Mouse (Mus musculus): ENCODE measurements around the gene Tmem151b.

Tmem151b gene

GRCm38 (mm10) chr17:45549617-45550181 lies at the start of gene Tmem151b:
Gene Tmem151b (minus strand): TSS chr17:45549677.
- DNase-seq (ENCODE audit: low spot score) = peak; percentile 65

DNA sequence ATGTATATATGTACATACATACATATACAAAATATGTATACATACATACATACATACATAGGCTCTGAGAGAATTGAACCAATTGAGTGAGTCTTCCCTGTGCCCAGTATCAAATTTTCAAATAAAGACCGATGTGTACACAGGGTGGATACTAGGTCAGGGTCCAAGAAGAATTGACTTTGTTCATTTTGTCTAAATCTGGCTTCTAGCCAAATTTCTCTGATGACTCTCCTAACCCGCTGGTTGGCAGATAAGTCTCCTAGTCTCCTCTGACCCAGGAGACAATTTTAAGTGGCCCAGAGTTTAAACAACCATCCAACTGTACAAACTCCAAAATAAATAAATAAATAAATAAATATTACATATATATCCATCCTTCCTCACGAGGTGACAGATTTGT lies 49.4 kb upstream of the Tmem151b start:
- DNase-seq (ENCODE audit: low spot score) = no peak

DNA sequence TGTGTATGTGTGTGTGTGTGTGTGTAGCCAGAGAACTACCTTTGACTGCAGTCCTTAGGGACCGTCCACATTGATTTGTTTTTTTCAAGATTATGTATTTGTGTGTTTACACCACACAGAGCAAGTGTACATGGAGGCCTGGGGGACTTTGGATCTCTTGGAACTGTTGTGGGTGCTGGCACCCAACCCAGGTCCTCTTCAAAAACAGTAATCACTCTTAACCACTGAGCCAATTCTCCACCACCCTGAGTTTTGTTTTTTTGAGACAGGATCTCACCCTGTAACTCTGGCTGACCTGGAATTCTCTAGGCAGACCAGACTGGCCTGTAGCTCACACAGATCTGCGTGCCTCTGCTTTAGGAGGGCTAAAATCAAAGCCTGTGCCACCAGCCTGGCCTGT lies 48.9 kb upstream of the Tmem151b start:
- DNase-seq (ENCODE audit: low spot score) = no peak

- peak; percentile 60 for DNase-seq (ENCODE audit: low spot score)
Measured at GRCm38 (mm10) chr17:45597787-45598186, 48.3 kb upstream of the Tmem151b start.

DNA sequence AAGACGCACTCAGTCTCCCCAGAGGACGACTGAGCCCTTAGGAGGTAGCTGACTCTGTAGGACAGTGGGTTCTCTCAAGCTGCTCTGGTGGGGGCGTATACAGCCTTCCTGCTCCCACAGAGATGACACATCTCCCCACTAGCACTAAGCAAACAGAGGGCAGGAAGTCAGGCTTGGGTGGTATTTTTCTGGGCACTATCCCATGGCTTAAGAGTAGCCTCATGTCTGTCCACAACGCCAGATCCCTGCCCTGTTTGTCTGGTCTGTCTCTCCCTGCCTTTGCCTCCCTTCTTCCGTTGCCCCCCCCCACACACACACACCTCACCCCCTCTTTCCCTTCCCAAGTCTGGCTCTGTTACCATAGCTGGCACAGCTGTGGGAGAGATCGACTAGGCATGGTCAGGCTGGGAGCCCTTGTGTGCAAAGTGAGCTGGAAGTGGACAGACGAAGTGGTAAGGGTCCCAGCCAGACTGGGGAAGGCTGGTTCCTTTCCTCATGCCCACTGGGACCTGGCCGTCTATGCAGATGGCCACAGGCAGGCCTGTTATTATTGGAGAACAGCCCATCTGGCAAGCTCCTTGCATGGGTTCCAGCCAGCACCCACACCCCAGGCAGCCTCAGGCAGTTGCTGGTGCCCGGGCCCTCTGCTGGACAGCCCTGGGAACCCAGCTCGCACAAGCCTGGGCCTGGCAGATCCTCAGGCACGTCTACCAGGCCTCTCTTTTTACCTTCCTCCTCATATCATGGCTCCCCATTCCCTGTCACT lies 47.3 kb upstream of the Tmem151b start:
- DNase-seq (ENCODE audit: low spot score) = peak; percentile 96

- peak; percentile 60 for DNase-seq (ENCODE audit: low spot score)
Measured at GRCm38 (mm10) chr17:45595736-45596390, 46.4 kb upstream of the Tmem151b start.

DNA sequence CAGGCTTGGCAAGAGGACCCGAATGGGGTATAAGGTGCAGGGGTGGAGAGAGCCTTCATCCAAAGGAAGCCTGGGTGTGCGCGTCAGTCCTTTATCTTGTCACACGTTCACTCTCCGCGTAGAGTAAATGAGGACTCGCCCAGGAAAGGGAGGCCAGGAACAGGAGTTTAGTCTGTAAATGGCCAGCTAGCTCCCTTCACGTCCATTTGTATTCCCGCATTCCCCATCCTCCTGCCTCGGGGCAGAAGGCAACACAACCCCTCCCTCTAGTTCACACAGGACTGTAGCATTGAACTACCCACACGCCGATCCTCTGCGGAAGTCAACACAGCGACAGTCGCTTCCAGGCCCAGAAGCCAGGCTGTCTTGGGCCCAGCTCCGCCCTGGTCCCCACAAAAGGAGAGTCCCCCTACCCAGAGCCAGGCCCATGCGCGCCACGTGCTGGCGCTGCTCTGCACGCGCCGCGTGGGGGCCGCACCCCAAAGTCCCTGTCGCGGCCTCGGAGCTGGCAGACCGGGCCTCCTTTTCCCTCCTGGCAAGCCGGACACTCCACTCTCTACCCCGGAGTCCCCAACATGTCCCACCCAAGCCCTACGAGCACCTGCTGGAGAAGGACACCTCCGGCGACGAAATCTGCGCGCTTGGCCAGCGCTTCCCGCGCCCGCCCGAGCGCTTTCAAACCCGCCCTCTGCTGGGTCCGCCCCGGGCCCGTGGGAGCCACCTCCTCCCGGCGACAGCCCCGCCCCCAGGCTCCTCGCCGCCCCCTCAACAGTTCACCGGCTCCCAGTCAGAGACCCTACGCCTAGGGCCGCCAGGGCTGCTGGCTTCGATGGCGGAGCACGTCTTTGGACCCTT lies 45.6 kb upstream of the Tmem151b start:
- peak; percentile 75 for DNase-seq (ENCODE audit: low spot score)

DNA sequence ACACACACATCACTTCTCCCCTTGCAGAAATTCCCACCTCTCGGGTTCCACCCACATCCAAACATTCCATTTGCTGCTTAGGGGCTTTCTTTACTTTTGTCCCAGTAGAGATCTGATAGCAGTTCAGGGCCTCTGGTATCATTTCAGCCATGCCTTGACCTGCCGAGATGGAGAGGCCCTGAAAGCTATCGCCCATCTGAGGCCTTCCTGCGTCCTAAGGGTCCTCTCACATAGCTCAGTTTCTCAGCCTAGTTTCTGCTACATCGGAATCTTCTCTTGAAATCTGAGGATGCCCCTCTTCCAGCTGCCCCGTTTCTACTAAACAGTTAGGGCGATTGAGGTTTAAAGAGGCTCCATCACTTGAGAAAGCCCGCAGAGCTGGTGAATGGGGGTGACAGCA lies 44.7 kb upstream of the Tmem151b start:
- no peak for DNase-seq (ENCODE audit: low spot score)

DNA sequence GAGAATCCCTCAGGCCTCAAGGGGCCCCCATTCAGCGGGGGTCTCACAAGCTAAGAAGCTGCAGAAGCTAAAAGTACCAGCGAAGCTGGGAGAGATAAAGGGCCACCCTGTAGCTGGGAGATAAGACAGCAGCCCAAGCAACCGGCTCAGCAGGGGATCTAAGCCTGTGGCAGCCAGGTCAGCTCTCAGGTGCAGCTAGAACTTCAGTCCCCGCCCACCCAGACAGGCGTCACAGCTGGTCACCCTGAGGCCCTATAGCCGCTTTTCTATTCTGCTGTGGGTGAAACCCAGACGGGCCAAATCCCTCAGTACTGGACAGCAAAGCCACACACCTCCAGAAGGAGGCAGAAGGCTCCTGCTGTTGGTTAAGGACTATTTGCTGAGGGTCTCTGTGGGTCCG lies 44.0 kb upstream of the Tmem151b start:
- DNase-seq (ENCODE audit: low spot score) = no peak

GRCm38 (mm10) chr17:45592606-45593431 lies 43.3 kb upstream of the Tmem151b start:
- DNase-seq (ENCODE audit: low spot score) = no peak

- peak; percentile 51 for DNase-seq (ENCODE audit: low spot score)
Measured at GRCm38 (mm10) chr17:45591701-45592605, 42.5 kb upstream of the Tmem151b start.

- DNase-seq (ENCODE audit: low spot score) = no peak
Measured at GRCm38 (mm10) chr17:45590410-45590809, 40.9 kb upstream of the Tmem151b start.

DNA sequence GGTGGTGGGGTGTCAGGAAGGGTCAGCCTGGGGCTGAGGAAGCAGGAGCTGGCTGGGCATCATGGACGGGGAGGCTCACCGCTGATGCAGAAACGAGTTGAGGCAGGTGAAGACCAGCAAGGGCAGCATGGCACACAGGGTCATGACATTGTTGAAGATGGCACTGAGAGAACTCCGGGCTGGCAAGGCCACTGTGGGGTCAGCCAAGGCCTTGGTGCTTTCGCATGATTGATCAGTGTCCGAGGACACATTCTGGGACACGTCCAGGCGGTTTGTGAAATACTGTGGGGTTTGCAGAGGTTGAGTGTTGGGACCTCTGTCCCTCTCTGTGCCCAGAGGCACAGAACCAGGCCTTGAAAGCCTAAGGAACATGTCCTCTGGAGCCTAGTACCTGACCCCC lies 40.4 kb upstream of the Tmem151b start:
- no peak for DNase-seq (ENCODE audit: low spot score)

DNA sequence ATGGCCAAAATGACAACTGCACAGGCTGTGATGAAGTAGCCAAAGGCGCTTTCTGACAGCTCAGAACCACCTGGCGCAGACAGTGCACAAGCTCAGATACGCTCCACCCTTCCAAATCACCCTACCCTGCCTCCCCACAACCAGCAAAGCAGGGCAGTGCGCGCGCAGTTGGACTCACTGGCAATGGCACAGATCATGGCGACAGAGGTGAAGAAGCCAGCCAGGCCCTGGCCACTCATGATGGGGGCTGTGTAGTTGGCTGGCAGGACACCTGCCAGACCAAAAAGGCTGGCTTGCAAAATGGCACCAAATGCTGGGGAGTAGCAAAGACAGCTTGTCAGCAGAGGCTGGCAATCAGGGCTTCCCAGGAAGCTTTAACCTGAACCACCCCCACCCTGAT lies 39.8 kb upstream of the Tmem151b start:
- DNase-seq (ENCODE audit: low spot score) = no peak

DNA sequence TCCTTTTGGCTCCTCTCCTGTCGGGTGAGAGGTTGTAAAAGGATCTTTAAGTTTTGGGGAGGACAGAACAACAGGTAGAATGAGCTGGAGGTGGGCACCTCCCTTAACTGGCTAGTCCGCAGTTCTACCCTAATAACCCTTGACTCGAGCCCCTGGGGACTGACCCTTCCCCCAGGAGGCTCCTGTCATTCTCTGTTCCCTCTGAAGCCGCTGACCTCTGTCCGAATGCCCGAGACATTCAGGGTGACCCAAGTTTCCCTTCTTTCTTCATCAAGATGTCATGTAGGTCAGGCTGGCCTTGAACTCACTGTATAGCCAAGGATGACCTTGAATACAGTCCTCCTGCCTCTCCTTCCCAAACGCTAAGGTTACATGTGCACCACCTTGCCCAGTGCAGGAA lies 38.9 kb upstream of the Tmem151b start:
- DNase-seq (ENCODE audit: low spot score) = no peak

DNA sequence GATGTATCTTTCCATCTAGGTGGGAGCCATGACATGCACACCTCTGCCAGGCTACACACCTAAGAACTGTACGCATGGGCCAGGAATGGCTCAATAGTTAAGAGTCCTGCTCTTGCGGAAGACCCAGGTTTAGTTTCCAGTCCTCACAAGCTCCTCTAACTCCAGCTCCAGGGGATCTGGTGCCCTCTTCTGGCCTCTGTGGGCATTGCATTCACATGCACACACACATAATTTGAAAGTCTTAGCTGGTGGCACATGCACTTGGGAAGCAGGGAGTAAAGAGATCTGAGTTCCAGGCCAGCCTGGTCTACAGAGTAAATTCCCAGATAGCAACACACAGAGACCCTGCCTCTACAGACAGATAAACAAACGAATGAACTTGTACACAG lies 37.0 kb upstream of the Tmem151b start:
- peak; percentile 56 for DNase-seq (ENCODE audit: low spot score)

GRCm38 (mm10) chr17:45585725-45586448 lies 36.4 kb upstream of the Tmem151b start:
- no peak for DNase-seq (ENCODE audit: low spot score)

DNA sequence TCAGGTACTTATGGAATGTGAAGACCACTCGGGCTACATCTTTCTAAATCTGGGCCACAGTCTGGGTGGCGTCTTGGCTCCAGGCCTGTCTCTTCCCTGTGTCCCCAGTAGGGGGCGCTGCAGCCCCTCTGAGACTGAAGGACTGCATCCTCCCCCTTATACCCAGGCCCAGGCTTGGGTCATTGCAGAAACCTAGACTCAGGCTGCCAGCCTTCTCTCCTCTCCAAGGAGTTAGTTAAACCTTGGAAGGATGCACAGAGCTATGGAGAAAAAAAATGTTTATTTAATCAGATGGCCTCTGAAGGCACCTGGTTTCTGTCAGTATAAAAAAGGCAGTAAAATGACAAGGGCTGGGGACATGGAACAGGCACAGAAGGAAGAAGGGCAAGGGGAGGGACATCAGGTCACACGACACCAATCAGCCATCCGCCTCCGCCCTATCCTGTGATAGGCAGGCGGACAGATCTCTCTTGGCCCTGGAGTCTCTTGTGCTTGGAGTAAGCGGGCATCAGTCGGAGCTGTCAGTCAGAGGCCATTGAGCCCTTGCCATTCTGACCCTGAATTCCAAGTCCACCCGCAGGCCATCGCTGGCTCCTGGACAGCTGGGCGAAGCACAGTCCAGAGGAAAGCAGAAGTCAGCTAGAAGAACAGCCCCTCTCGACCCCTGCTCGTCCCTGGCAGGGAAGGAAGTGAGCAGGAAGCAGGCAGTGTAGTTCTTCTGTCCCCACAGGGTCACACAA lies 35.6 kb upstream of the Tmem151b start:
- peak; percentile 95 for DNase-seq (ENCODE audit: low spot score)
